Mouse (Mus musculus) testis, adult 2 months (tissue): Measurements from ENCODE around the gene Sox4.

Source experiments
- CTCF ChIP-seq: fragments of 200-500 bp; IDR thresholded peaks from 2 replicates; pipeline ENCODE4 v1.5.1; 2012; ENCODE audit warnings: low read depth, mild to moderate bottlenecking, inconsistent platforms, low read length, moderate library complexity; ENCODE audit not compliant: control insufficient read depth, insufficient read depth, insufficient replicate concordance
- POLR2A ChIP-seq: fragments of 200-500 bp; IDR thresholded peaks from 2 replicates; pipeline ENCODE4 v1.6.1; 2012; ENCODE audit warnings: low read depth, mild to moderate bottlenecking, inconsistent platforms, low read length, moderate library complexity; ENCODE audit not compliant: control insufficient read depth

DNA sequence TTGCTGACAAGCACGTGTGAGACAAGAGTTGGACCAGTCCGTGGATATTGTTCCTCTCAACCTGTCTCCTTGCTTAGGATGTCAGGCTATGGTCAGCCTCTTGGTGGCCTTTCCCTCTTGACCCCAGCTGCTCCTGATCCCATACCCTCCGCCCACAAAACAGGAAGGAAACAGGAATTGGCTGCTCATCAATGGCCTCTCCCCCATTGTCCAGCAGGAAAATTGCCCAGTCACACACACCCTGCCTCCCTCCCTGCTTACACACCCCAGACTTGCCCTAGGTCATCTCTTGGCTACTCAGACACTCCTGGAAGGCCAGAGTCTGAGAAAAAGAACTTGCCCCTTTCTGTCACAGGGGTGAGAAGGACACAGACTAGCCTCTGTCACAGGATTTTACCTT, 22.2 kb downstream of the Sox4 start:
- TF ChIP-seq CTCF (no peak), POLR2A (no peak)
